Mouse (Mus musculus) erythroblast, embryonic 14.5 days (primary cell): ENCODE measurements at regions not wholly inside any gene's neighbourhood (a gene's known extent, or its start where the extent isn't known, plus 50 kb on each side); places are given as distances from the start of the nearest gene placed in this dataset.
"Not testable (repeated sequence)": the region's sequence is repeated elsewhere in the genome, so short reads cannot be mapped to it uniquely, and the experiment has no call there.

Source experiments
- GATA1 ChIP-seq: IDR thresholded peaks from 2 replicates; pipeline ENCODE4 v1.6.1; 2012; ENCODE audit warnings: low read length, inconsistent platforms, mixed read lengths
- TAL1 ChIP-seq: IDR thresholded peaks from 3 replicates; pipeline ENCODE4 v1.6.1; 2012; ENCODE audit warnings: low read length, inconsistent platforms, mixed read lengths

GRCm38 (mm10) chr7:73075391-73075790, 299.9 kb upstream of the Rgma start:
- TF ChIP-seq GATA1, TAL1: not testable (repeated sequence)
